ENCODE assay signal across 10 mouse cellular contexts in genomic region chr4:47246811-47247210, GRCm38 (mm10). TPM values are rescaled to one million over a fixed set of nuclear protein-coding genes. Genes with fewer than 3 reads are reported as not detected.
DNase-seq lines count a peak whose midpoint lies in the region; TF ChIP-seq lines count a peak whose summit lies in the region.
"Had no signal": no experiment of that assay in that cellular context is flagged by ENCODE, and none has a peak within 500 bp of the region (broad histone marks: within the 10 kb centered on the region; RNA-seq: fewer than 3 reads in every experiment).

No protein-coding gene starts in this region.

- peak overlapping the region; percentile 36 for H3K27ac ChIP-seq in gastrocnemius, adult 2 months
- no peak overlapping the region for H3K27ac ChIP-seq in thymus, adult 2 months (ENCODE audit: control insufficient read depth, insufficient read depth, low read length)
- H3K27ac ChIP-seq: intestine, embryonic 15.5 days had no signal

- no peak for TF ChIP-seq POLR2A in thymus, adult 2 months (IDR thresholded peaks at IDR 0.05; ENCODE audit: control insufficient read depth, extremely low read depth, insufficient read depth, low read length, poor library complexity)

- no peaks in the 10 kb centered on the region for H3K27me3 ChIP-seq in thymus, adult 2 months (ENCODE audit: control insufficient read depth, insufficient read depth, low read length)
- H3K27me3 ChIP-seq: intestine, embryonic 15.5 days had no signal

- intact Hi-C loops in gastrocnemius, adult 2 months (cut with DNase I) = no loop called here

- no peaks in the 10 kb centered on the region for H3K36me3 ChIP-seq in thymus, adult 2 months (ENCODE audit: control insufficient read depth, insufficient read depth, low read length)
- H3K36me3 ChIP-seq: intestine, embryonic 15.5 days had no signal

- H3K4me3 ChIP-seq in gastrocnemius, adult 2 months = no peak overlapping the region
- H3K4me3 ChIP-seq in thymus, adult 2 months (ENCODE audit: control insufficient read depth, insufficient read depth, low read length) = no peak overlapping the region
- H3K4me3 ChIP-seq: intestine, embryonic 15.5 days had no signal

- WGBS in thymus, adult 2 months = 25% methylated on average over 8 of the region's 8 CpGs

- no peak for DNase-seq in gastrocnemius, adult 2 months
- no peak for DNase-seq in gastrocnemius, adult 8-10 months (ENCODE audit: low spot score in 2 of 2)
- DNase-seq in thymus, adult 2 months = no peak
- no peak for DNase-seq in thymus, postnatal 36 days
- DNase-seq in induced T-regulatory cell, adult 2 months (ENCODE audit: low read depth) = peak; percentile 88
- no peak for DNase-seq in adrenal gland, postnatal 14 days
- DNase-seq in right cerebral cortex, postnatal 4 days = no peak
- DNase-seq in urinary bladder, postnatal 36 days (ENCODE audit: low spot score in 2 of 2) = no peak
- DNase-seq: lung, postnatal 36 days had no signal

- H3K4me1 ChIP-seq in thymus, adult 2 months (replicated peaks; ENCODE audit: control insufficient read depth, insufficient read depth, low read length) = peaks cover 11% of the 10 kb centered on the region
- H3K4me1 ChIP-seq: intestine, embryonic 15.5 days had no signal

- peak; percentile 62 for TF ChIP-seq CTCF in gastrocnemius, adult 2 months (IDR thresholded peaks at IDR 0.05)
- TF ChIP-seq CTCF in thymus, adult 2 months (IDR thresholded peaks at IDR 0.05; ENCODE audit: borderline replicate concordance, control insufficient read depth, extremely low read depth, insufficient read depth, low read length, poor library complexity) = peak; percentile 49; the same call in 1 of the 2 replicates

RNA-seq across cellular contexts. Expression of gene Col15a1, which starts 38.9 kb away (rescaled TPM):
- 10 to 100 TPM; 19.5 to 37.8 TPM for total RNA-seq in gastrocnemius, adult 2 months (2021)
- 10 to 100 TPM in 3 of 4 experiments, 1 to 10 TPM in 1; 9.7 to 30.8 (median 14.9) TPM for total RNA-seq in gastrocnemius, adult 8-10 months (2022)
- 33.1 and 37.1 TPM in 2 replicates for polyA plus RNA-seq in thymus, adult 2 months (2012; rRNA removed)
- 72.9 and 74.5 TPM in 2 replicates for total RNA-seq in adrenal gland, postnatal 14 days (2021)
